Mouse (Mus musculus) E14TG2a.4 (cell line): ENCODE measurements at regions not wholly inside any gene's neighbourhood (a gene's known extent, or its start where the extent isn't known, plus 50 kb on each side); places are given as distances from the start of the nearest gene placed in this dataset.

Experiments
- CTCF ChIP-seq: conservative IDR thresholded peaks from 2 replicates; pipeline ENCODE4 v1.5.1; 2014; ENCODE audit warnings: low read length
- NANOG ChIP-seq: IDR thresholded peaks from 2 replicates; pipeline ENCODE4 v1.6.1; 2014; ENCODE audit warnings: borderline replicate concordance, low read length, mixed read lengths
- POU5F1 ChIP-seq: IDR thresholded peaks from 2 replicates; pipeline ENCODE4 v1.6.1; 2014; ENCODE audit warnings: low read length, borderline replicate concordance

- TF ChIP-seq CTCF (no peak), NANOG (no peak), POU5F1 (no peak)
Observed at GRCm38 (mm10) chr1:64287068-64287467, 165.0 kb upstream of the Klf7 start.
